Mouse (Mus musculus): ENCODE results near the gene Scg2.

Scg2 gene

DNA sequence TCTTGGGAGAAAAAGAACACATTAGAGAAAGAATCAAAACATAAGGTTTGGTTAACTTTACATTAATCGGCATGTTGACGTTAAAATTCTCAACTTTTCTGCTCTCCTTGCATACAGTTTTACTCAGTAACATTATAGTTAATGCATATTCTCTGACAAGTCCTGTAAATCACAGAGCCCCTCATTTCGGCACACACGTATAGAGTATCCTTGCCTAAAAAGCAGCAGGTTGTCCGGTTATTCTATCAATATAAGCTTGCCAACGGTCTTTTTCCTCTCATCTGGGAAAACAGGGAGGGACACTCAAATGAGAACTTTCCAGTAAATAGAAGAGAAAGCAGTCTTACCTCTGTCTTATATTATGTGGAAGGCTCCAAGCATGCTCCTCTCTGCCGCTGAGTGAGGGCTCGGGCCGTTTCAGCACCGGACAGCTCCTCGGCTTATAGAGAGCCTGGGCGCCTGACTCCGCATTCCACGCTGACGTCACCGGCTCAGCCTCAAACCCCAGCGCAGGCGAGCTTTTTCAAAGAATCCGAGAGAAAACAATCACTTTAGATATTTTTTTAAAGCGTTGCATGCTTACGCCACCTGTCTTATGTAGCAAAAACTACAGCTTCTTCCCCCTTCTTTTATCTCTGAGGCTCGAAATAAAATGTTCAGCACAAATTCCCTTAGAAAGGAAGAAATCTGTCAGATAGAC, at the start of gene Scg2:
Scg2 (minus strand) TSS at position 512 of the 700 bp plus-strand sequence.
- peak; percentile 92 to 93 for DNase-seq

DNA sequence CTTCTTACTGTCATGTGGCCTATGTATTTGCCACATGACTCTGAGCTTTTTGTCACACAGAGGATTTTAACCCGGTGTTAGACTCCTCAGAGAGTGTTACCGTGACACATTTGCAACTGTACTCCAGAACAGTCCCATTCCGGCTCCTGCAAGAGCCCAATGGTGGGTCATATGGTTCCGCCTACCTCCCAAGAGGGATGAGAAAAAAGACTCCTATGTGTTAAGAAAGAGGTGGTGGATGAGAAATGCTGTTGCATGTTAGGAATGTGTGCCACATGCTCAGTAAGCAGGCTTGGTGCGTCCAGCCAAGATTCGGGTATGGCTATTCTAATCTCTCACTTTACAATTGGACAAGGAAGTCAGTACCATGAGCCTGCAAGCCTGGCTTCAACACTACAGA, 45.6 kb upstream of the Scg2 start:
- no peak for DNase-seq

DNA sequence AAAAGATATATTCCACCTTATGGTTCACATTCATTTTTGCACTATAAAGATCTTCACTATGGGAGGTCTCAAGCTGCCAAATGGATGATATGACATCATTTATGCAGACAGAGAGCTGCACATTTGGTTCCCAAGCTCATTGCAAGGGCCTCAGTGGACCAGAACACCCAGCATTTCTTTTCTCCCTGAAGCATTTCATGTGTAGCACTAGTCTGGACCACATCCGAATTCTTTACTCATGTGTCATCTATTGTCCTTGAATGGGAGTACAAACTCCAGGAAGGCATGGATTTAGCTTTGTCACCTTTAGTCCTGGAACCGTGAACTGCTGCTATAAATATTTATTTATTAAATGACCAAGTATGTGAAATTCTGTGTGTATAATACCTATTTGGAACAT, 30.9 kb upstream of the Scg2 start:
- no peak for DNase-seq

DNA sequence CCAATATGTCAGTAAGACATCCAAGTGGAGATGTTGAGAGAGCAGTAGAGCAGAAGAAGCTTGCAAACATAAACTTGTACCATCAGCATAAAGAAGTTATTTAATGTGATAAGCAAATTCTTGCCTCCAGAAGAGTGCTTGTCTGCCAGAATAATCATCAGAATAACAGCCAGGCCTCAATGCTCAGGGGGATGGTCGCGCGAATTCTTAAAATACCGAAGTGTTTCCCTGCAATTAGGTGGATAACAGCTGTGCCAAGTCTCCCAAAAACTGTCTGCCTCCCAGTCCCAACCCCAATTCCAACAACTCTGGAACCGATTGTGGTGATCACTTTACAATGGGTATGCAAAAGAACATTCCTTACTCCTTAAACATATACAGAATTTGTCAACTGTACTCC, 30.0 kb upstream of the Scg2 start:
- DNase-seq, result no peak

DNA sequence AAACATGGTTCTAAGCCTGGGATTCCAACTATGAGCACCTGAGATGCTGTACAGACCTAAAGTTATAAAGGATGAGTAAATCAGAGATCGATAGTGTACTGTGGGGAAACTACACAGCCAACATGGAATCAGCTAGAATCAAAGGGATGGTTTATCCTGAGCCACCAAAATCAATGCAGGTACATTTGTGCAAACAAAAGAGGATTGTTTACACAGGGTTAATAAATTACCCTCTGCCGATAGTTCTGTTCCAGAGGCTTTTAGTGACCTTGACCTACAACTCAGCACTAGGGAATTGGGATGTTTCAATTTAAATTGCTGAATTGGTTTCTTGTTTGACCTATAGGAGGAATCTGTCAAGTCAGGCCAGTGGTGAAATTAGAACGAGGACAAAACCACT, 26.7 kb upstream of the Scg2 start:
- no peak for DNase-seq

DNA sequence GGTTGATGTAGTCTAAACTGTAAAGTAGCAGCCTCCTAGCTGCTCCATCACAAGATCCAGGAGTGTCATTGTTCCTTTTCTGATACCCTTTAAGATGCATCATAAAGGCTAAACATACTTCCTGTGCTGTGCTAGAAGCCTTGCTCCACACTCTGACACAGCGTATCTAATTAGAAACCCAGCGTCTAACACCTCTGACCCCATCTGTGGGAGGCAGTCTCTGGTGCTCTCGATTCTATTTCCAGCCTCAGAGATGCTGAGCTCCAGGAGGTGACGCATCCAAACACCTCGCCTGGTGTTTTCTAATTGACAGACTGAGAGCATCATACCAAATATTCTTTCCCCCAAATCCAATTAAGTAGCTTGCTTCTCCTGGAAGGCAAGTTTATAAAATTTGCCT, 18.6 kb upstream of the Scg2 start:
- DNase-seq, result no peak

DNA sequence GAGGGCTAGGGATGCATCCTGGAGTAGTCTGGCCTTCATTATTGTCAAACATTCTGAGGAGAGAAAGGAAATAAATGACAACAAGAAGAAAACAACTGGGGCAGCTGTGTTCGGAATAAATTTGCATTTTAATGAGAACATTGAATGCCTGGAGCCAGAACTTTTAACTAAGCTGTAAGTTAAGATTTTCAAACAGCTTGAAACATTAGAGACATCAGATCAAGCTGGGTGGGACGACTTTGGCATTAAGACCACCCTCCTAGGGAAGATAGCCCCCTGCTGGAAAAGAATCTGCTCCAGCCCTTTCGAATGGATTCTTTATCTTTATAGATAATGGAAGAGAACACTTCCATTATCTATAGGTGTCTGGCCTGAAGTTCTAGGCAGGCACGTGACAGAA, 14.2 kb upstream of the Scg2 start:
- no peak for DNase-seq

DNA sequence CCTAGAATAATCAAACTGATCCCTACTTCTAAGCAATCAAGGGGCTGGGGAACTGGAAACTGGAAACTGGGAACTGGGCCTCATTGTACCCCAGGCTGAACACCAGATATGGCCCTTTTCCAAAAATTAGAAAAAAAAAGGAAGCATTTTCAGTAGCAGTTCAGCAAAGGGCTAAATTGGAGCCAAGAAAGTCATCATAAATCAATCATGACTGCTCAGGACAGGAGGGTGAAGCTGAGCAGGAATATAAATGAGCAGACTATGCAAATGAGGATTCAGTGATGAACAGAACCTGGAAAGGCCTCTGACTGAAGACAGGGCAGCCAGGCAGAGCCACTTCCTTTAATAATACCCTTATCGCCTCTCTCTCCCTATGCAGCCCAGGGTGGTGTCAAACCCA, 12.4 kb upstream of the Scg2 start:
- DNase-seq, result peak in 1 of 2 experiments; percentile 30

DNA sequence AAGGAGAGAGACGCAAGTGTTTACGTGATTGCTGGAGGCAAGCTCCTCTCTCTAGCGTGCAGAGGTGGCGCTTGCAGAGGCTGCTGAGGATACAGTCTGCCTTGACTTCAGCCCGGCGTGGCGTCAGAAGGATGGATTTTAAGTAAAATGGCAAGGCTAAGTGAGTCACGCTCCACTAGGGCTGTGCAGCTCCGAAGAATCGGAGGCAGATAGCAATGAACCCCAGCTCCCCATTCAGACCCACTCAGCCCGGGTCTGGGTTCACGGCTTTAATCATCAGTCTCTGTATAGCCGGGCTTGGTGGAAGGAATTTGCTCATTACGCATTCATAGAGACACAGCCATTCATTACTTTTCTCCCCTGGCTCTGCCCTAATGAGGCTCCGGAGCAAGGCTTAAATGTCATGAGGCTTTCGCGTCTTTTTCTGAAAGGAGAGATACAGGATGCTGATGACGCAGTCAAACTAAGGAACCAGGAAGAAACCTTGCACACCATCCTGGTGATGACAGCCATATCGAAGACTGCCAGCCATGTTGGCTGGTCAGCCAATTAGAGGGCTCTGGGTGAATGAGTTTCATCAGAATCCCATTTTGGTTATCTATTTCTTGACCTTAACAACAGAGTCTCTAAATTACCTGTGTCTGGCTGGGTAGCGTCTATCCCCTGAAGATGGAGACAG, 10.6 kb upstream of the Scg2 start:
- DNase-seq, result peak; percentile 33 to 45

DNA sequence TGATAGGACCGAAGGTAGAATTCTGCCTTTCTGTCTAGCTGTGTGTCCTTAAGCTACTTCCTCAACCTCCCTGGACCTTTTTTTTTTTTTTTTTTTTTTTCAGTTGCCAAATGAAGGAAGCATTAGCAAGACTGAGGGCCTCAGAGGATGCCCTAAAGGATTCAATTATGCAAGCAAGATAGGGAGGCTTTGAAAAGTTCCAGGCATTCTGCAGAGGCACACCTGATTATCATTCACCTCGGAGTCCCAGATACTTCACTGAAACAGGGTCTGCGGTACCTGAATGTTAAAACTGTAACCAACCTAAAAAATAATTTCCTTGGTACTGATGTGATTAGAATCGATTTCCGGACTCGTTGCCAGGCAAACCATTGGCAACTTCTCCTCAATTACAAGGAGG, 10.0 kb upstream of the Scg2 start:
- DNase-seq, result no peak

DNA sequence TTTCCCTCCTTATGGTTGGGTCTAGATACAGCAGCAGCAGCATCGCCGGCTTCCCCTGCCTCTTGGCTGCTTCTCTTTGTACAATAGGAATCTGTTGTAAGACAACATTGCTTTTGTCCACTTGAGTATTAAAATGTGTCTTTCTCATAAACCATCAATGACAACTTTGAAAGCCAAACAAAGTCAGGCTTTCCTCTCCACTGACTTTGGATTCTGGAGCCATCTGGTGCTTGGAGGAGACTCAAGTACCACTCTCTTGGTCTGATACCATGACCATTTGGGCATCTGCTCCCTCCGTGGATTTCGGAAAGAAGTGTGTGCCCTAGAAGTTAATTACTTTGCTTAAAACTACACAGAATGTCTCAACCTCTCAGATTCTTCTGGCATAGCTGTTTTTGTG, 5.7 kb upstream of the Scg2 start:
- DNase-seq, result peak; percentile 45 to 66

DNA sequence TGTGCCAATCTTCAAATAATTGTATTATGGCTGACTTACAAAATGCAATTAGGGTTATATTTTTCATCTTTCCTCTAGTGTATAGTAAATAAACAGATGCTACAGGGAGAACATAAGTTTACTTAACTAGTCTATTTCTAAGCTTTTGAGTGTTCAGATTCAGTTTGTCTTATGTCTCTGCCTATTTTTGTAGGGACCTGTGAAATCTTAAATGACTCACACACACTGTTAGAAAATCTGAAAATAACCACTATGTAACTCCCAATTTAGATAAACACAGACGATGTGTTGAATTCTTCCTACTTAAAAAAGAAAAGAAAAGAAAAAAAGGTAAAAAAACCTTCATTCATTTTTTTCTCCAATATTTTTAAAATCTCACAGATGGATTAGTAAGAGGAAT, 2.2 kb downstream of the Scg2 start:
- no peak for DNase-seq

DNA sequence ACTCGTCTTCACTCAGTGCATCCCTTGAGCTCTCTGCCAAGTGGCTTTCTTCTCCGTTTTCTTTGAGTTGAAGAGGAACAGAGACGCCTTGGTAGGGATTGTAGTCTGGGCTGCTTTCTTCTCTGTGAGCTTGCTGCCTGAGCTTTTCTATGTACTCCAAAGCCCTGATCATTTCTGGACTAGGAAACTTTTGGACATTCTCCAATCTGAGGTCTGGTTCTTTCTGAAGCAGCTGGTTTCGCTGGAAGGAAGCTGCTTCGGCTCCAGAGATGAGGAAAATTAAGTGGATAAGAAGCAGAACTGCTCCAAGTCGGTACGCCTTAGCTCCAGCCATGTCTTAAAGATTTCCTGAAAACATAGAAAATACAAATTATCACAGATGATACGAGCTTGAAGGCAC, 3.2 kb downstream of the Scg2 start:
- peak; percentile 19 to 41 for DNase-seq

DNA sequence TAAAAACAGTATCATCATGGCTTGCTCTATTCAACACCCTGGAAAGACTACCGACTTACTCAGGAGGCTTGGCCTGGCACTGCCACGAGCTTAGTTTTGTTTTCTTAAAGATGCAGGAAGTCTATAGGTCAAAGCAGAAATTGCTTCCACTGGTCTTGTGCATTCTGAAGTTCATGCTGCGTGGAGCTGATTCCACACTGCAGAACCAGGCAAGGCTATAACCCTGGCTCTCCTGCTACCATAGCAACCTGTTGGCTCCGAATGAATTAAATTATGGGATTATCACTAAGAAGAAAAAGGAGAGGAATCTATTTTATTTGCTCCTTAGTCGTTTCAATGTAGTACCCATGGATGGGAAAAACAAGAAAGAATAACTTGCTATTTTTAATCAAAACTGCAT, 10.9 kb downstream of the Scg2 start:
- DNase-seq, result no peak

DNA sequence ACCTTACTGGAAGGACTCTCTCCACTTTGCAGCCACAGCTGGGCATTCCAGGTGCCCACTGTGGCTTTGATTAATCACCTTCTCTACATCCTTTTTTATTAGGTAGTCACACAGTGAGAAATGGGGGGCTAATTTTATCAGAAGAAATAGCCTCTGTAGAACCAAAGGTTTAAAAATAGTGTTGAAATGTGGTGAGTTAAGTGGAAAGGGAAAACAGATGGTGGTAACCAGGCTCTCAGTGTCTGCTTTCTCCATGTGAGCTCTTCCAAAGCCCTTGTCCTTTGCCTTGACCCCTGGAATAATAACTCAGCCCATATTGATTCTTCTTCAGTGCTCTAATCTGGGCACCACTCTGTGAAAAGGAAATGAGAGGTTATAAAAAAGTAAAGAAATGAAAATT, 24.4 kb downstream of the Scg2 start:
- no peak for DNase-seq

DNA sequence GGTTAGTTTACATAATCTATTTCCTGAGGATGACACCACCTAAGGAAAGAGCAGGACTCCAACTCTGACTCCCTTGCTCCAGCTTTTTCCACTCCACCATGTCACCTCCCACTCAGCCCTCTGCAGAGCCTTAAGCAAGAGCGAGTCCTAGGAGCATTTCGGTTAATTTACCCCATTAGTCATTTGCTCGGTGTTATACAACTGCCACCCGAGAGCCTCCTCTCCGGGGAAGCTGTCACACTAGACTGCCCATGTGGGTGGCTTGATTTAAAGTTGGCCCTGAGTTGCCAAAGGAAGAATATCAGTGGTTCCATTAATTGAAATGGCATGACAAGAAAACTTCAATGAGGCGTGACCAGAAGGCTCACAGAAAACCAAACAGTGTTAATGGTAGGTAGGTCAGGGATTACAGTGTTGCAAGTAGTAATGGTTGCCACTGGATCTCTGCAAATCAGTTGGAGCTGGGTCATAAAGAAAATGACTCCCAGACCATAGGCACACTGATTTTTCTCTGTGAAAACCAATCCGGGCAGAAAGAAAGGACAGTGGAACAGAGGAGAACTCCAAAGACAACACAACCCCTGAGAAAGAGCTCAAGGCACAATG, 33.5 kb downstream of the Scg2 start:
- no peak for DNase-seq

DNA sequence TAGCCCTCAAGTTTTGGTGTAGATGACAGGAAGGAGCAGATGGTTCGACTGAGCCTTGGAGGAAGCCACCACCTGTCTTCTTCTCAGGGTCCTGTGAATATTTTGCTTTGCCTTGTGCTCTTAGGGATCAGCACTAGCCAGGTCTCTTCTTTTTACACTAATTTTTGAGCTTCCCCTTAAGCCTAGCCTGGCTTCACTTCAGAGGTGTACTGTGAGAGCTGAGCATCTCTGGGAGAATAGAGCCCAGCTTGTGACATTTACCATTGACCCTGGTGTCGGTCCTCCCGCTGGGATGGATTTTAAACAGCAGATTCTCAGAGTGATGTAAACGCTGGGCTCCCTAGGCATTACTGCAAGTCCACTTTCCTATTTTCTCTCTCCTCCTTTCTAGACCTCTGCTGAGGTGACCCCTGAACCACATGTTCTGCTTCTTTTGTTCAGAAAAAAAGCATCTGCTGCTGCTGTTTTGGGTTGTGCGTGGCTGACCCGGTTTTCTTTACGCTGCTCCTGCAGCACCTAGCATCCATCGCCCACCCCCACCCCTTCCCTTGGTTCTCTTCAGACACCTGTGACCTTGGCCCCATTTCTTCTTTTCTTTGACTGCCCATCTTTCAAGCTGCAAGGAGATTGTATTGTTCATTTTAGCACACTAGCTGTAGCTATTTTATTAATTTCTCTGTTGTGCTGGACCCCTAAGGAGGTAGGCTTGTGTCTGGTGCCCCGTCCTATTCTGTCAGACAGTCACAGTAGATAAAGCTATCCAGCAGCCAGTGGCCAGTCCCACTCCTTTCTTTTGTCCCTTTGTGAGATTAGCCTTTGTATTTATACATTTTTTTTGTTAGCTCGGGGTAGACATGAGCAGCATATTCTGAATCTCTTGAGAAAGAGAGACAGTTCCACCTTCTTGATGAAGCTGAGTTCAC, 38.6 kb downstream of the Scg2 start:
- peak; percentile 8 to 31 for DNase-seq

DNA sequence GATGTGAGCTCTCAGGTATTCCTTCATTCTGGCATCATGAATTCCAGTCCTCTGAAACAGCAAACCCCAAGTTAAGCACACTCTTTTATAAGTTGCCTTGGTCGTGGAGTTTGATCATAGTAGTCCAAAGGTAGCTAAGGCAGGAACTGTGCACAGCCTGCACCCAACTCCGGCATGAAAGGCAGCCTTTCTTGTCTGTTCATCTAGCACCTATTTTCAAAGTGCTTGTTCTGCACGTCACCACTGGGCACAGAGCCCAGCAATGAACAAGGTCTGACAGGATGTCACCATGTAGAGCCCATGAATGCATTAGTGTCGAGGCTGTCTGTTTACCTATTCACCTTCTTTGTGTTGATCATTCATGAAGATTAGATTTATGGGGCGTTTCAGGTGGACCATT, 39.6 kb downstream of the Scg2 start:
- peak; percentile 43 to 54 for DNase-seq

Data from cerebellum, postnatal 14 days (tissue).